Mouse (Mus musculus) gastrocnemius, postnatal 25 days (tissue): ENCODE data around the gene Icam5. TPM values are rescaled to one million over a fixed set of nuclear protein-coding genes. Genes with fewer than 3 reads are reported as not detected.
"Not testable (repeated sequence)": the region's sequence is repeated elsewhere in the genome, so short reads cannot be mapped to it uniquely, and the experiment has no call there.

Experiments
- DNase-seq: peaks from one replicate; pipeline ENCODE4 v3.0.0; 2022
- microRNA-seq, 2 experiments: library from miRNA; unstranded; fragments of <30 nt; microRNA quantifications; one replicate each; pipeline ENCODE4 v1.2.0; 2021; ENCODE audit warnings: borderline replicate concordance in 2 of 2
- total RNA-seq, 2 experiments: library from RNA; stranded (reverse); gene quantifications; 1 replicate in 1 of 2; 2 replicates in 1 of 2; pipeline ENCODE4 v1.2.3; 2021

The Icam5 gene
- total RNA-seq, 2 experiments from 2014 or later = not detected

DNA sequence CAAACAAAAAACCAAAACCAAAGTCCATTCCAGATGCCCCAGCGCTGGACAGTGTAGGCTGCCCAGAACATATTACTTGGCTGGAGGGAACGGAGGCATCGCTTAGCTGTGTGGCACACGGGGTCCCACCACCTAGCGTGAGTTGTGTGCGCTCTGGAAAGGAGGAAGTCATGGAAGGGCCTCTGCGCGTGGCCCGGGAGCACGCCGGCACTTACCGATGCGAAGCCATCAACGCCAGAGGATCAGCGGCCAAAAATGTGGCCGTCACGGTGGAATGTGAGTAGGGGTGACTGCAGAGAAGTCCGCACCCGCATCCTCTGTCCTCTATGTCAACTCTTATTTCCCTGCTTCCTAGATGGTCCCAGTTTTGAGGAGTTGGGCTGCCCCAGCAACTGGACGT, 4.3 kb downstream of the Icam5 start:
- no peak for DNase-seq

GRCm38 (mm10) chr9:21036666-21037065, 4.8 kb downstream of the Icam5 start:
- no peak for DNase-seq

- no peak for DNase-seq
Observed at GRCm38 (mm10) chr9:21037481-21037891, 5.6 kb downstream of the Icam5 start.

DNA sequence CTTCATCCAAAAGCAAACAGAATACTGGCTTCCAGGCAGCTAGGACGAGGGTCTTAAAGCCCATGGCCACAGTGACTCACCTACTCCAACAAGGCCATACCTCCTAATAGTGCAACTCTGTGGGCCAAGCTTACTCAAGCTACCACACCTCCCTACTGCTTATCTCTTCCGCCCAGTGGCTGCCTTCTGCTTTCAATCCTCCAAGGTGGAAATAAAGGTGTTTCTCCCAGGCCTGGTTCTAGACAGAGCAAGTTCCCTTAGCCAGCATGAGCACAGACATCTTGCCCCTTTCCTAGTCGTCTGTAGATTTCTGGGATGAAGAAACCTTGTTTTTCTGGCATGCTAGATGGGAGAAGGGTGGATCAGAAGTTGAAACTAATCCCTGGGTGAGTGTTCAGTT, 7.9 kb downstream of the Icam5 start:
- DNase-seq = no peak

GRCm38 (mm10) chr9:21041308-21041707, 9.4 kb downstream of the Icam5 start:
- no peak for DNase-seq

- DNase-seq = no peak
Observed at GRCm38 (mm10) chr9:21043563-21043962, 11.7 kb downstream of the Icam5 start.

- not testable (repeated sequence) for DNase-seq
Observed at GRCm38 (mm10) chr9:21044785-21045184, 12.9 kb downstream of the Icam5 start.

DNA sequence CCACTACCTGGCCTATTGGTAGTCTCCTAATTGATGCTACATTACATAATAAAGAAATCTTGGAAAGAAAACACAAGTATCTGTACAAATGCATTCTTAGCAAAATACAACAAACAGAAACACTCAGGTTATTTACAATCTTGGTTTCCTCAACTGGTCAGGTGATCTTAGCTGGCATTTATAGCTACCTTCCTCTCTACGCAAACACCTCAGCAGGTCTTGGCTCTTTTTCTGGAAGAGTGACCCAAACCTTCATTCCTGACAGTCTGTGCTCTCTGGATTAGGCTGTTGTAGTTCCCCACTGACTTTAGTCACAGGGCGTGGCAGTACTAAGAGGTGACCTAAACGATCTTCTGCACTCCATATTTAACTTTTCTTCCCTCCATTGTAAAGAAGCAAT, 13.4 kb downstream of the Icam5 start:
- DNase-seq = no peak

DNA sequence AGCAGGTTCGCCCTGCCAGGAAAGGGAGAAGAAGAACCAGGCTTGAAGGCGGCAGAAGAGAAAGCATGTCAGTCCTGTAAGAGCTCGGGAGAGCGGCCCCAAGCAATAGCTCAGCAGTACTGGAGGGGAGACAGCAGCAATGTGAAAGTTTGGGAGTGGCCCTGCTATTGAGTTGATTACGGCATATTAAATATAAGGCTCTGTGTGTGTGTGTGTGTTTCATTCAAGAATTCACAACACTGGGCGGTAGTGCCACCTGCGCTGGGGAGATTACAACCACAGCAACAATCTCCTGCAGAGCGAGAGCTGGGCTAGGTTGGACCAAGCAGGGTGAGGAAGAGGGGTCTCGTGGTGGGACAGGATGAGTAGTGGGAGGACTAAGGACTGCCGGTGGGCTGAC, 19.7 kb downstream of the Icam5 start:
- DNase-seq = no peak

DNA sequence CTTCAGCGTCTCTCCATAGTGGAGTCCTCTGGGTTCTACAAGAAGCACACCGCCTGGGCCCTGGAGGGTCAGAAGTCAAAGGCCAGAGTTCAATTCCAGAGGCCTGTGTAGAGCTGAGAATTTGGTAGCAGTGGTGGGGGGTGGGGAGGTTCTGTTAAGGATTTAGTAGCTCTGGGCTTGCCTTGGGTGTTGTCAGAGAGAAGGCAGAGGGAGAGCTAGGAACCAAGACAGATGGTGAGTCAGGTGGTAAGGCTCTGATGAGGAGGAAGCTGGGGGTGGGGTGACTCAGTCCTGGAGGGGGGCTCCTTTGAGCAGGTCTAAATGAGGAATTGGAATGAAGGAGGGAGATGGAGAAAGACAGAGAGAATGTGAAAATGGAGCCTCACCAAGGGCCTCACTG, 31.1 kb downstream of the Icam5 start:
- DNase-seq = no peak

DNA sequence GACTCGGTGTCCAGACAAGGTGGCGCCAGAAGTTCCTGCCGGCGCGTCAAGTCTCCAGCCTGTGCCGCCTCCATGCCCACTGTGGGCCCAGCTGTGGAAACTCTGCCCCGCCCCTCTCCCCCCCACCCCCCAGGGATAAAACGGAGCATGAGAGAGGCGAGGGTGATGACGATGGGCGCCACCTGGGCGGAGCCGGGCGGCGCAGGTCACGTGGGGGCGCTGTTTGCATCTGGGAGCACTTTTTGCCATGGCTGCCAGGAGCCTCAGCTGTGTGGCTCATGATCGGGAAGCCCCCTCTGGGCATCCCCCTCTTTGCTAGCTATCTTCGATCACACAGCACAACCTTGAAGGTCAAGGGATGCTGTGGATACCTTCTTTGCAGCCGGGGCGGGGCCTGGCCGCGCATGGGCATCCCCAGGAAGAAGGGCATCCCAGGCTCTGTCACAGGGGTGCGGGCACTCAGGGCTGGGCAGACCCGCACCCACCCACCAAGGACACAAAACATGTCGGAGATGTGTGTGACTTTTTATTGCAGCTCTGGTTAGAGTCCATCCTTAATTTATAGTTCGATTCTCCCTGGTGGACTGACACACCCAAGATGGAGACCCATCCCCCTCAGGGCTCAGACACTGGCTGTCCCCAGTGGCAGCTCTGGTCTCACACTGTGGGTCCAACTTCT, 35.3 kb downstream of the Icam5 start, which contains the start of gene Zglp1:
TSS of gene Zglp1 (minus strand) at position 88 of the 679 bp plus-strand sequence.
- DNase-seq = no peak

- DNase-seq = no peak
Observed at GRCm38 (mm10) chr9:21072641-21073040, 40.8 kb downstream of the Icam5 start.

DNA sequence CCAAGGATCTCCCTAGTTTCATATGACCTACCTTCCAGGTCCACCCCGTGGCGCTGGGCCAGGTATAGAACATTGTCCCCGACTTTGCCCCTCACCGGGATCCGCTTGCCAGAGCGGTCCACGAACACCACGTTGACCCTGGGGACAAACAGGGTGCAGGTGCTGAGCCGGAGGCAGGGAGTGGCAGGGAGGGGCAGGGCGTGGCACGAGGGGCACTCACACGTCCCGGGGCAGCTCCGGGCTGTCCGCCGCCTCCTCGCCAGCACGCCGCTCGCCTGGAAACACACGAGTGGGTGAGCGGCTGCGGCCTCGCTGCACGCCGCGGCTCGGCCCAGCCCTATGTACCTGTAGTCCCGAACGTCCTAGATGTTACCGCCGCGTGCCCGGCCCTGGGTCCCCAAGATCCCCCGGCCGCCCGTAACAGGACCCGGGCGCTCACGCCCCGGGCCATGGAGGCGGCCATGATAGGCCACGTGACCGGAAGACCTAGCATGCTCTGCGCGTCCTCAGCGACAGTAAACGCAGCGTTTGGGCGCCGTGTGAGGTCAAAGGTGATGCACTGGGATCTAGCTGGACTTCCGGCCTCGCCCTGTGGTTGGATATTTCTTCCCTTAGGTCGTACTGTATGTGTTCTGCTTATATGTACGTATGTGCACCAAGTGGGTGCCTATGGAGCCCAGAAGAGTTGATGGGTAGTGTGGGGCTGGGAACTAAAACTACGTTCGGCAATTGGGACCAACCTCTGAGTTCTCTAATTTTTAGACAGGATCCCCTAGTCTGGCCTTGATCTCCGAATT, 41.4 kb downstream of the Icam5 start, which contains the start of the genes Gm49373 and Fdx1l:
TSS of gene Gm49373 (minus strand) at position 53 of the 797 bp plus-strand sequence.
TSS of gene Fdx1l (minus strand) at position 571 of the 797 bp plus-strand sequence.
- DNase-seq = peak; percentile 85

DNA sequence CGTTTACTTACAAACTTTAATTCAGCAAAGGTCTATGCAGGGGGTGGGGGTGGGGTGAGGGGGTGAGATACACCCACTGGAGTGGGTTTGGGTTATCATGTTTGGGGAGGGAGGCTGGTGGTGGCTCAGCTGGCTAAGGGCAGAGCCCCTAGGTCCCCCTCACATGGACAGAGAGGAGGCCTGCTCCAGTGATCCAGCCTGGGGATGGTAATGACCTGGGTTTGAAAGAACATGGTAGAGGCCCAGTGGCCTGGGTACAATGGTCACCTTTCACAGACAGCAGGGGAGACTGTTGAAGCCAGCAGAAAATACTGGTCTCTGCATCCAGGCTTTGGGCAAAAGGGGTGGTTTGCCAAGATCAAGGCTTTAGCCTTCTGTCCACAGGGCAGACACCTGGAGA, 42.3 kb downstream of the Icam5 start:
- DNase-seq = no peak

DNA sequence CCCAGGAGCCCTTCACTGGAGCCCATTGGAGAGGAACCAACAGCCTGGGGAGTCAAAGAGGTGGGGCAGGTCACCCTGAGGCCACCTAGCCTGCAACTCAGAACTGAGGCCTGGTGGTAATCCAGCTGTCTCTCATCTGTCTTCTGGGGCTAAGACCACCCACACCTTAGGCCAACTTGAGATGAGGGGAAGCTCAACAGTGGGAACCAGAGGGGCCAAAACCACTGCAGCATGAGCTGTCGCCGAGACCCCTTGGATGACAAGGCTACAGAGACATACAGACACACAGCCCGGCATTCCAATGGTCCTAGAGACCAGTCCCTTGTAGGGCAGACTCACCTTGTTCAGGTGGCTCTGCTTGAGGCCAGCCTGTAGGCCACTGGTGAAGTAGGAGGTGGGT, 43.8 kb downstream of the Icam5 start:
- no peak for DNase-seq

DNA sequence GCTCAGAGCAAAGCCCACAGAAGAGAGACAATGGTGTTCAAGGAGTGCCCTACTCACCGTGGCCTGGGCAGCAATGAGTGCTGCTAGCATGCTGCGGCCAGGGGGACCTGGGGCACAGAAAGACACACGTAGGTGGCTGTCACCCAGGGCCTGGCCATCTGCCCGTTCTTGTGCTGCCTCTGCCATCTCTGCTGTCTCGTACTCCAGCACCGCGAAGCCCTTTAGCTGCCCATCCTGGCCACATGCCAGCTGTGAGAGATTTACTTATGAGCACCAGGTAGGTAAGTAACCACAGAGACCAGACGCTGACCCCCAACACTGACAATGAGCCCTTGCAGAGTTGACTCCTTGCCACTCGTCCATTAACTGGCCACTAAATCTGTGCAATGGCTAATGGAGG, 49.3 kb downstream of the Icam5 start:
- no peak for DNase-seq

- no peak for DNase-seq
Observed at GRCm38 (mm10) chr9:21083324-21083723, 51.5 kb downstream of the Icam5 start.

Small RNAs within 50 kb of the gene (microRNA-seq; reads per million reads assigned to microRNA genes)
- gene Mir1900 (0 reads per million in 2 experiments), gene Mir7082 (0 to 0.26 reads per million in 2 experiments)

Other genes with a start within 250 kb of the Icam5 start
- 10 to 100 TPM; 37.8 to 41.0 TPM for gene Col5a3, start 217.0 kb upstream of the Icam5 start, total RNA-seq
- gene Rdh8, start 213.6 kb upstream of the Icam5 start, total RNA-seq = under 1 TPM in 1 of 2 experiments, not detected in 1; 0.20 TPM
- gene A230050P20Rik, start 163.4 kb upstream of the Icam5 start, total RNA-seq = 1 to 10 TPM; 1.7 to 2.7 TPM
- 1 to 10 TPM; 4.1 to 4.6 TPM for gene Angptl6, start 152.3 kb upstream of the Icam5 start, total RNA-seq
- gene Ppan, start 143.9 kb upstream of the Icam5 start, total RNA-seq = 1 to 10 TPM; 7.4 to 7.7 TPM
- 100 to 1,000 TPM in 1 of 2 experiments, 10 to 100 TPM in 1; 90.9 to 101 TPM for gene Eif3g, start 133.4 kb upstream of the Icam5 start, total RNA-seq
- 10 to 100 TPM in 1 of 2 experiments, 1 to 10 TPM in 1; 6.5 to 10.5 TPM for gene Dnmt1, start 72.2 kb upstream of the Icam5 start, total RNA-seq
- gene S1pr2, start 55.3 kb upstream of the Icam5 start, total RNA-seq = 1 to 10 TPM; 2.3 to 3.6 TPM
- 10 to 100 TPM; 61.9 to 62.8 TPM for gene Mrpl4, start 29.3 kb upstream of the Icam5 start, total RNA-seq
- 1 to 10 TPM; 1.6 to 3.0 TPM for gene Icam1, start 16.1 kb upstream of the Icam5 start, total RNA-seq
- 1 to 10 TPM; 1.0 to 1.6 TPM for gene Icam4, start 2.7 kb upstream of the Icam5 start, total RNA-seq
- gene Zglp1, start 35.0 kb downstream of the Icam5 start, total RNA-seq = not detected
- under 1 TPM in 1 of 2 experiments, not detected in 1; 0.27 TPM for gene Gm49373, start 41.0 kb downstream of the Icam5 start, total RNA-seq
- 10 to 100 TPM; 34.7 to 35.4 TPM for gene Fdx1l, start 41.5 kb downstream of the Icam5 start, total RNA-seq
- gene Gm38431, start 59.9 kb downstream of the Icam5 start, total RNA-seq = under 1 TPM; 0.35 to 0.67 TPM
- 10 to 100 TPM; 15.2 to 17.0 TPM for gene Raver1, start 59.9 kb downstream of the Icam5 start, total RNA-seq
- 1 to 10 TPM; 4.7 to 5.8 TPM for gene Tyk2, start 99.2 kb downstream of the Icam5 start, total RNA-seq
- 100 to 1,000 TPM; 120 to 126 TPM for gene Cdc37, start 117.9 kb downstream of the Icam5 start, total RNA-seq
- 10 to 100 TPM; 44.6 to 46.7 TPM for gene Pde4a, start 133.6 kb downstream of the Icam5 start, total RNA-seq
- 10 to 100 TPM; 55.0 to 56.3 TPM for gene Keap1, start 207.3 kb downstream of the Icam5 start, total RNA-seq
- under 1 TPM; 0.13 to 0.16 TPM for gene S1pr5, start 216.4 kb downstream of the Icam5 start, total RNA-seq
- 10 to 100 TPM; 60.5 to 63.9 TPM for gene Atg4d, start 233.2 kb downstream of the Icam5 start, total RNA-seq